Mouse (Mus musculus): ENCODE results near the gene Mb21d2.
A peak's percentile ranks its signal among the peaks of the same experiment; 100 is the strongest.

The Mb21d2 gene

GRCm38 (mm10) chr16:28928815-28929685, at the start of gene Mb21d2:
Gene Mb21d2 (minus strand): TSS chr16:28929673.
- DNase-seq = peak; percentile 34

- DNase-seq = no peak
These were observed 36.8 kb upstream of the Mb21d2 start for GRCm38 (mm10) chr16:28966236-28966635.

DNA sequence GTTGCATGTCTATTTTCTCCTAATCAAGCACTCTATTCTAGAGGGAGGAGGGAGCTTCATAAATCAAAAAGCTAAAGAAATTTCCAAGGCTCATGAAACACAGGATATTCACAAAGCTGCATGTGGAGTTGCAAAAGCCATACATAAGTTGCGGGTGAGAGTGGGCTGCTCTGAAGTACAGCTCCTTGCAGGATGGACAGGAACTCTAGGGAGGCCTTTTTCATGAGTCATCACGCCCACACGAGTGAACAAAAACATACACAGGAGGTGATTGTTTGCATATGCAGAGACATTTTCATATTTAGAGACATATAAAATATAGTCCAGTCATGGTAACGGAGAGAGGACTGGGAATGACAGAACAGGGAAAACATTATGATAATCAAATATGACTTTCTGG, 34.6 kb upstream of the Mb21d2 start:
- DNase-seq = no peak

GRCm38 (mm10) chr16:28962987-28963386, 33.5 kb upstream of the Mb21d2 start:
- DNase-seq = no peak

- DNase-seq = no peak
These were observed 20.3 kb upstream of the Mb21d2 start for GRCm38 (mm10) chr16:28949810-28950209.

GRCm38 (mm10) chr16:28943254-28943653, 13.8 kb upstream of the Mb21d2 start:
- DNase-seq = no peak

DNA sequence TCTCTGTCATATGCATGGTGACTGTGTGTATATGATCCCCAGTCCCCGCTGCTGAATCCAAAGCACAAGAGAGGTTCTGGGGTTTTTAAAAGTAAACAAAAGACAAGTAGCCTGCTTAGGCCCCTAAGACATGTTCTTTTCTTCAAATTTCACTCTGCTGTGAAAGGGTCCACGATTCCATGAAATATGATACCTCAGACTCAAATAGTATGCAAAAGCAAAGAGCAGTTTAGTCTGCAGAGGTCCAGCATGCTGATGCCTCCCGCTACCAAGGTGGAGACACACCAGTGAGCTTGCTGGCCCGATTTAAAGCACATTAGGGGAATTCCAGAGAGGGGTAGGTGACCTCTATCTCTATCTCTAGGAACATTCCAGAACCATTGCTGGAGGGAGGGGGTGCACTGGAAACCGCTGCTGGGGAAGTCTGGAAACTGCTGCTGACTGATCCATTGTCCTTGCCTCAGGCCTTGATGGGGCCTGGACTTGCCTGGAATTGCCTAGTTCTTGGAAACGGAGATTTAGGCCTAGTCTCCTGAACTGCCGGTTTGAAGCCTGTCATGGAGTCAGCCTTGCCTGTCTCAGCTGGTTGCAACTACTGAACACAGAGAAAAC, 6.8 kb upstream of the Mb21d2 start:
- DNase-seq = no peak

DNA sequence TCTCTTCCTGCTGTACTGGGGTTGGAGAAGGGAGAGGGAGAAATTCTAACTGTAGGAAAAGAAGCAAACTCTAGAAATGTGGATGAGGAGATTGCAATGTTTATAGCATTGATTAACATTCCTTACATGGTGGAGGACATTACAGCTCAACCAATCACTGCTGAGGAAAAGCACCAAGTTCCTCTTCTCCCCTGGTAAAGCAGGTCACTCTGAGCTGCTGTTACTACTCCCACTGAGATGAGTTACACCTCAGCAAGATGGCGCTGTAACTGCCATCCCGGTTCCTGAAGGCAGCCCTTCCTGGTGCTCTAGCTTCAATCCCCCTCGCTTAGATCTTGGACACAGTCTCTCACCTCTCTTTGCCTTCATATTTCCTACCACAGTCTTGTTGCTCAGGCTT, 6.2 kb upstream of the Mb21d2 start:
- DNase-seq = no peak

GRCm38 (mm10) chr16:28931213-28931612, 1.7 kb upstream of the Mb21d2 start:
- DNase-seq = no peak

DNA sequence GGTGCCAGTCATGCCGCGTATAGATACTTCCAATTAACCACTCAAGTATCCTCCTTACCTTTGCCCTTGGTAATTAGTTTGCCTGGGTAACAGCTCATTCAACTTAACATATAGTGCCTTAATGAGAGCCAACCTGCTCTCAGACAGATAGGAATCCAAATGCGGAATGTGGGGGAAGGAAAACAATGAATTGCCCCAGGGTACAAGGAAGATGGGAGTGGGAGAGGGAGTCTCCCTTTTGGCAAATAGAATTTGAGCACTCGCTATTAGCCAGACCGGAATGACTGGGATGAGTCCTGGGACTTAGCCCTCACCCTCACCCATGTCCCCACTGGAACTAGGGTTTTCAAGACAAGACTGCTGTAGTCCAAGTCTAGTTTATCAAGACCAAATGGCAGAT, 953 bp upstream of the Mb21d2 start:
- no peak for DNase-seq

DNA sequence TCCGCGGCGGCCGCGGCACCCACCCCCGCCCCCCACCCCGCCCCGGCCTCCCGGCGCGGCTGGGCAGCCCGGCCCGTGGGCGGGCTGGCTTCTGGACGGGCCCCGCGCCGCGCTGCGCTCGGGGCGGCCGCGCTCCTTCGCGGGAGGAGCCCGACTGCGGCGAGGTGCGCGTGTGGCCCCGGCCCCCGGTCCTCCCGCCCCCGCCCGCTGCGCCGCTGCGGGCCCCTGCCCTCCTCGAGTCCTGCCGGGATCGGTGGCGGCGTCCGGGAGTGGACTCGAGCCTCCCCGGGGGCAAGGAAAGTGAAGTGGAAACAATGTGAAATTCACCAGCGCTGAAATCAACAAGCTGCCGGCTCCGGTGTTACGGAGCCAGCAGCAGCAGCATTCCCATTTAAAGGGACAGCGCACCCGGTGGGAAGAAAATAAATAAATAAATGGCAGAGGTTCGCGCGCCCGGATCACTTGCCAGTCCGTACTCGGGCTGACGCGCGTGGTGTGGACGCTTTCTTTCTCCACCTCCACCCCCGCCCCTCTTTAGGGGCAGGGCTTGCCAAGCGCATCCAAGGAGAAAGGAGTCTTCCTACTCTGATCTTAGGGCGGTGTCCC, 316 bp upstream of the Mb21d2 start:
- DNase-seq = peak; percentile 32

GRCm38 (mm10) chr16:28928466-28928814, 1.0 kb downstream of the Mb21d2 start:
- peak; percentile 16 for DNase-seq

DNA sequence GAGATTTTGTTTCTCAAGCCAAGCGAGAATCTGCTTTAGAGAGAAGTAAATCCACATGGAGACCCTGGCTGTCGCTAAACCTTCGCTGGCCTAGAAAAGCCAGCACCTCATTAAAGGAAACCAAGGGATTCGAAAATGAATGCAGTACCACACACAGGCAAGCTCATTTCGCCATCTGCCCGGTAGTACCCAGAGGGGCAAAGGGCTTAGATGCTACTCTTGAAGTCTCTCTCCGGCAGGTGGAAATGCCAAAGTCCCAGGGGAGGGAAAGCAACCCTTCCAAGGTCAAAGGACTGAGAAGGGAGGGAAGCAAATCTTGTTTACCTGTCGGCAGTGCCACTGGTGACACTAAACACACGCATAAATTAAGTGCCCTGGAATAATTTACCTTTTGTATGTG, 2.1 kb downstream of the Mb21d2 start:
- no peak for DNase-seq

- no peak for DNase-seq
These were observed 10.1 kb downstream of the Mb21d2 start for GRCm38 (mm10) chr16:28919320-28919885.

- no peak for DNase-seq
These were observed 14.1 kb downstream of the Mb21d2 start for GRCm38 (mm10) chr16:28915362-28915761.

DNA sequence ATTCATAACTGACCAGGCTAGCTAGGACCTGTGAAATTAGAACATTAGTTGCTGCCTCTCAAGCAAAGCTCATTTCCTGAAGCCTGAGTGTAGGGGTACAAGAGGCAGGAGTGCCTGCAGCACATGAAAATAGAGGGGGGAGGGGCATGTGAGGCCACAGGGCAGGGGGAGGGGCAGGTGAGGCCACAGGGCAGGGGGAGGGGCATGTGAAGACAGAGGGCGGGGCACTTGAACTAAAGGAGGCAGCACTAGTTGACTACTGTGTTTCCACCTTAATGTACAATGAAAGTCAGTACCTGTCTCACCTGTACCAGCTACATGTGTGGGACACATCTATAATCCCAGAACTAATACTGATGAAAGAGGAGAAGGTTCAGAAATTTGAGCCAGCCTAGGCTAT, 14.8 kb downstream of the Mb21d2 start:
- DNase-seq = no peak

DNA sequence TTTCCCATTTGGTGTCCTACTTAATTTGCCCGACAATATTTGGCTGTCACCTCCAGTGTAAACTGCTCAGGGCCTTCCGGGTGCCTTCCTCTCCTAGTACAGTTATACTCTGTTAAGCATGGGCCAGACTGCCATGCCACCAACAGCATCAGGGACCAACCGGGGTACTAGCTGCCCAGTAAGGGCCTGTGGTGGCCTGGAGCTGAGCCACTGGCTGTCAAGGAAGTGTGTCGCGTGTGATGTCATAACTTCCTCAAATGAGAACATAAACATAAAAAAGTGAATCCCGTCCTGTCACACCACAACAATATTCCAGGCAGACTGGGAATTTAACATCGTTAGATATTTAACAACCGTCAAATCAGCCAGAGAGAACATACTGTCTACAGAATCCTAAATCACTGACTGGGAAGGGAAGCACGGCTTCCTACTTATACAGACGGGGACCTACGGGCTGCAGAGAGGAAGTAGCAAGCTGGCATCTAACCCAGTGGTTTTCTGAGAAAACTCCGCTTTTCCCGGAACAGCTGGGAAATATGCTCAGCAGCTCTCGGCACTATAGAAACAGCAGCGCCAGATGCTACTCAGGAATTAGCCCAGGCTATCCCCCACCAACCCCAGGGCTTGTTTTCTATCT, 17.9 kb downstream of the Mb21d2 start:
- DNase-seq = no peak

DNA sequence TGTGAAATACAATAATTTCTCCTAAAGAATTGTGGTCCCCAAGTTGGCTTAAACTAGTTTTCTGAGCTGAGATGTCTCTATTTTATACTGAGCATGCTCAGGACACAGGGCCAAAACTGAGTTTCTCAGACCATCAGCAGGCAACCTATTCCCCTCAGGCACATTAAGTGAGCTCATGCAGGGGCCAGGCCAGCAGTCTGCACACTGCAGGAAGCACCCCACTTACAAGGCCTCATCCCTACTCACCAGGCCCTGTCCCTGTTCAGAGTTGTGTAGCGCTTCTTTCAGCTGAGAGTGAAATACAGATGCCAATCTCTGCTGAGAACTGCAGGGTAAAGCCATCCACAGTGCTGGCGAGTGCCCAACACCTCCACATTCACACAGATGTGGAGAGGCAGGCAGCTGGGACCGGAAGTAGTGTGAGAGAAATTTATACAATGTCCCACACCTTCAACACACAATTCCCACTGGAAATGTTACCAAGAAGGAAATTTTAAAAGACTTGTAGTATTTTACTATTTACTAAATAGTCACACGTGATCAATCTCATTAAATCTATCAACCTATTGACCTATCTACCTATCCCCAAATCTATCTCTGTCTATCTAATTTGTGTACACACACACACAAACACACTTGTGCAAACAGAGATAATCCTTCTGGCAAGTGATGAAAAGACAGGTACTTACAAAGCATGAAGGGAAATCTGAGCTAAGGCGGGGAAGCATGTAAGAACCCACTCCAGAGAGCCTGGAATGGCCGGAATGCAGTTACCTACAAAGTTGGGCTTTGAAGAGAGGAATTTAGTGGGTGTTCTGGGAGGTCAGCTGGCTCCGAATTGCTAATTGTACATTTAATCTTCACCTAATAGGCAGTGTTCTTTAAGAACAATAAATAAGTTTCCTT, 22.9 kb downstream of the Mb21d2 start:
- DNase-seq = no peak

GRCm38 (mm10) chr16:28905567-28906289, 23.7 kb downstream of the Mb21d2 start:
- no peak for DNase-seq

GRCm38 (mm10) chr16:28902620-28903565, 26.6 kb downstream of the Mb21d2 start:
- DNase-seq = no peak
